Mouse (Mus musculus) MEL (cell line): ENCODE data around the gene Aldh3b3. TPM values are rescaled to one million over a fixed set of nuclear protein-coding genes. Genes with fewer than 3 reads are reported as not detected.
"Not testable (repeated sequence)": the region's sequence is repeated elsewhere in the genome, so short reads cannot be mapped to it uniquely, and the experiment has no call there.

Experiments
- DNase-seq: peaks from one replicate; pipeline ENCODE4 v3.0.0; 2011; ENCODE audit warnings: low read depth, low spot score
- H3K27ac ChIP-seq: 2 replicates; pipeline ENCODE4 v1.5.1; 2012; ENCODE audit warnings: low read depth, mild to moderate bottlenecking, control low read depth, low read length, moderate library complexity; ENCODE audit not compliant: control insufficient read depth
- H3K27me3 ChIP-seq, 2 experiments: fragments of 150-350 bp in 1 of 2; sonication (generic) in 1 of 2; 2 replicates each; pipeline ENCODE4 v1.6.1; 2012; ENCODE audit warnings: low read length in 2 of 2, mild to moderate bottlenecking in 2 of 2, improper control_type of control experiment in 1 of 2, moderate library complexity in 1 of 2; ENCODE audit not compliant: insufficient read depth in 2 of 2, control insufficient read depth in 1 of 2
- H3K36me3 ChIP-seq, 2 experiments: 2 replicates each; pipeline ENCODE4 v1.6.1; 2012 to 2014; ENCODE audit warnings: low read length in 2 of 2, improper control_type of control experiment in 1 of 2, inconsistent platforms in 1 of 2, mild to moderate bottlenecking in 1 of 2; ENCODE audit not compliant: insufficient read depth in 2 of 2, control insufficient read depth in 1 of 2
- H3K4me1 ChIP-seq, 2 experiments: fragments of 150-350 bp in 1 of 2; sonication (generic) in 1 of 2; 2 replicates each; pipeline ENCODE4 v1.6.1; 2012; ENCODE audit warnings: low read length in 2 of 2, improper control_type of control experiment in 1 of 2, mild to moderate bottlenecking in 1 of 2; ENCODE audit not compliant: insufficient read depth in 2 of 2, control insufficient read depth in 1 of 2
- H3K4me3 ChIP-seq, 2 experiments: fragments of 150-350 bp in 1 of 2; sonication (generic) in 1 of 2; 2 replicates each; pipeline ENCODE4 v1.5.1; 2012; ENCODE audit warnings: low read depth in 2 of 2, low read length in 2 of 2, mild to moderate bottlenecking in 2 of 2, moderate library complexity in 2 of 2, control low read depth in 1 of 2, improper control_type of control experiment in 1 of 2; ENCODE audit not compliant: control insufficient read depth in 1 of 2, insufficient read depth in 1 of 2
- H3K79me2 ChIP-seq: 2 replicates; pipeline ENCODE4 v1.6.1; 2012; ENCODE audit warnings: mild to moderate bottlenecking, low read length, moderate library complexity; ENCODE audit not compliant: control insufficient read depth, poor library complexity, insufficient read depth
- H3K9ac ChIP-seq: 2 replicates; pipeline ENCODE4 v1.6.1; 2012; ENCODE audit warnings: low read depth, mild to moderate bottlenecking, control low read depth, low read length, moderate library complexity; ENCODE audit not compliant: control insufficient read depth, poor library complexity, severe bottlenecking
- H3K9me3 ChIP-seq: fragments of 150-350 bp; sonication (generic); replicated peaks from 2 replicates; pipeline ENCODE4 v1.6.1; 2012; ENCODE audit warnings: mild to moderate bottlenecking, low read length, improper control_type of control experiment, moderate library complexity; ENCODE audit not compliant: insufficient read depth
- CHD2 ChIP-seq: IDR thresholded peaks from 2 replicates; pipeline ENCODE4 v1.6.1; 2011; ENCODE audit warnings: low read length, improper control_type of control experiment
- CTCF ChIP-seq, 3 experiments: IDR thresholded peaks in 2 of 3; conservative IDR thresholded peaks in 1 of 3; 2 replicates each; pipeline ENCODE4 v1.5.1; 2011 to 2012; ENCODE audit warnings: low read length in 3 of 3, low read depth in 2 of 3, mild to moderate bottlenecking in 2 of 3, improper control_type of control experiment in 1 of 3, inconsistent platforms in 1 of 3, mixed read lengths in 1 of 3, moderate library complexity in 1 of 3; ENCODE audit not compliant: control insufficient read depth in 1 of 3, insufficient read depth in 1 of 3, poor library complexity in 1 of 3, severe bottlenecking in 1 of 3
- EP300 ChIP-seq, 2 experiments: IDR thresholded peaks; 2 replicates each; pipeline ENCODE4 v1.6.1; 2011; ENCODE audit warnings: improper control_type of control experiment in 2 of 2, low read length in 2 of 2, low read depth in 1 of 2, mild to moderate bottlenecking in 1 of 2
- GATA1 ChIP-seq: IDR thresholded peaks from 2 replicates; pipeline ENCODE4 v1.6.1; 2011; ENCODE audit warnings: low read depth, low read length, improper control_type of control experiment
- KAT2A ChIP-seq: conservative IDR thresholded peaks from 2 replicates; pipeline ENCODE4 v1.6.1; 2012; ENCODE audit warnings: low read depth, low read length, improper control_type of control experiment, inconsistent platforms
- MAFK ChIP-seq: IDR thresholded peaks from 2 replicates; pipeline ENCODE4 v1.6.1; 2011; ENCODE audit warnings: low read depth, mild to moderate bottlenecking, low read length, improper control_type of control experiment, borderline replicate concordance
- MYC ChIP-seq: IDR thresholded peaks from 2 replicates; pipeline ENCODE4 v1.6.1; 2011; ENCODE audit warnings: low read depth, mild to moderate bottlenecking, low read length, improper control_type of control experiment, moderate library complexity
- NRF1 ChIP-seq: IDR thresholded peaks from 2 replicates; pipeline ENCODE4 v1.6.1; 2014; ENCODE audit warnings: low read depth, mild to moderate bottlenecking, inconsistent platforms, low read length, improper control_type of control experiment, moderate library complexity; ENCODE audit not compliant: poor library complexity, insufficient read depth, severe bottlenecking
- POLR2AphosphoS2 ChIP-seq: IDR thresholded peaks from 2 replicates; pipeline ENCODE4 v1.6.1; 2011; ENCODE audit warnings: low read length, improper control_type of control experiment
- RCOR1 ChIP-seq: IDR thresholded peaks from 2 replicates; pipeline ENCODE4 v1.6.1; 2012; ENCODE audit warnings: low read depth, mild to moderate bottlenecking, inconsistent platforms, low read length, improper control_type of control experiment
- SIN3A ChIP-seq: IDR thresholded peaks from 2 replicates; pipeline ENCODE4 v1.6.1; 2012; ENCODE audit warnings: low read length, improper control_type of control experiment, inconsistent platforms
- TAL1 ChIP-seq: IDR thresholded peaks from 2 replicates; pipeline ENCODE4 v1.6.1; 2012; ENCODE audit warnings: mild to moderate bottlenecking, inconsistent platforms, low read length, moderate library complexity, mixed read lengths
- TBP ChIP-seq: IDR thresholded peaks from 2 replicates; pipeline ENCODE4 v1.8.0; 2011; ENCODE audit warnings: low read depth, low read length, improper control_type of control experiment
- USF1 ChIP-seq: IDR thresholded peaks from 2 replicates; pipeline ENCODE4 v1.6.1; 2014; ENCODE audit warnings: low read depth, mild to moderate bottlenecking, inconsistent platforms, low read length, improper control_type of control experiment, moderate library complexity
- USF2 ChIP-seq, 2 experiments: IDR thresholded peaks; 2 replicates each; pipeline ENCODE4 v1.6.1; 2011 to 2012; ENCODE audit warnings: improper control_type of control experiment in 2 of 2, low read length in 2 of 2, borderline replicate concordance in 1 of 2, inconsistent platforms in 1 of 2, low read depth in 1 of 2, mild to moderate bottlenecking in 1 of 2; ENCODE audit not compliant: insufficient read depth in 1 of 2
- ZC3H11A ChIP-seq: IDR thresholded peaks from 2 replicates; pipeline ENCODE4 v1.6.1; 2012; ENCODE audit warnings: low read depth, mild to moderate bottlenecking, inconsistent platforms, low read length, improper control_type of control experiment
- ZKSCAN1 ChIP-seq: IDR thresholded peaks from 2 replicates; pipeline ENCODE4 v1.6.1; 2012; ENCODE audit warnings: low read depth, mild to moderate bottlenecking, inconsistent platforms, low read length, improper control_type of control experiment, moderate library complexity
- ZMIZ1 ChIP-seq: IDR thresholded peaks from 2 replicates; pipeline ENCODE4 v1.6.1; 2012; ENCODE audit warnings: low read depth, mild to moderate bottlenecking, inconsistent platforms, low read length, improper control_type of control experiment, moderate library complexity
- ZNF384 ChIP-seq: IDR thresholded peaks from 2 replicates; pipeline ENCODE4 v1.6.1; 2012; ENCODE audit warnings: low read depth, mild to moderate bottlenecking, inconsistent platforms, low read length, improper control_type of control experiment
- polyA plus RNA-seq, 2 experiments: library from polyadenylated mRNA; stranded (reverse) in 1 of 2; unstranded in 1 of 2; fragments of >175 nt in 1 of 2; fragments of >200 nt in 1 of 2; gene quantifications; 2 replicates each; pipeline versions ENCODE4 v1.2.1 to v1.2.4; 2012; ENCODE audit warnings: low replicate concordance in 2 of 2, low read depth in 1 of 2; ENCODE audit not compliant: insufficient read length in 2 of 2, insufficient read depth in 1 of 2, missing spikeins in 1 of 2
- total RNA-seq: library from RNA; depleted of rRNA; stranded (reverse); fragments of 300-350 nt; gene quantifications from 2 replicates; pipeline ENCODE4 v1.2.3, GENCODE M21; 2012

The Aldh3b3 gene
- total and polyA plus RNA-seq, 3 experiments = not detected

GRCm38 (mm10) chr19:3959030-3959429, 585 bp downstream of the Aldh3b3 start:
- Histone ChIP-seq H3K79me2 (no peaks in the 10 kb centered on the region), H3K27me3 (0 out of 4 replicates have a peak, but pooled peaks cover 0 to 2% of the 10 kb centered on the region in 2 experiments), H3K36me3 (0 out of 4 replicates have a peak, but pooled peaks cover 0 to 3% of the 10 kb centered on the region in 2 experiments), H3K27ac (no peak overlapping the region), H3K4me3 (no peak overlapping the region), H3K4me1 (peaks cover 3 to 4% of the 10 kb centered on the region in 2 experiments; a peak in 1 of 4 replicates), H3K9me3 (no peaks in the 10 kb centered on the region), H3K9ac (no peak overlapping the region)
- no peak for TF ChIP-seq ZMIZ1
- TF ChIP-seq KAT2A = no peak
- TF ChIP-seq SIN3A = no peak
- TF ChIP-seq NRF1 = no peak
- TF ChIP-seq CHD2 = no peak
- TF ChIP-seq USF1 = no peak
- no peak for TF ChIP-seq GATA1
- no peak for TF ChIP-seq CTCF (IDR thresholded peaks at IDR 0.05 in 2 of 3, conservative IDR thresholded peaks at IDR 0.05 in 1 of 3; ENCODE audit: control insufficient read depth in 1 of 3, insufficient read depth in 1 of 3, low read depth in 2 of 3, low read length in 3 of 3, poor library complexity in 1 of 3, severe bottlenecking in 1 of 3)
- TF ChIP-seq TBP = no peak
- no peak for TF ChIP-seq ZKSCAN1
- TF ChIP-seq TAL1 = no peak
- no peak for TF ChIP-seq MAFK
- TF ChIP-seq EP300 (IDR thresholded peaks at IDR 0.05; ENCODE audit: low read depth in 1 of 2, low read length in 2 of 2) = no peak
- no peak for DNase-seq

DNA sequence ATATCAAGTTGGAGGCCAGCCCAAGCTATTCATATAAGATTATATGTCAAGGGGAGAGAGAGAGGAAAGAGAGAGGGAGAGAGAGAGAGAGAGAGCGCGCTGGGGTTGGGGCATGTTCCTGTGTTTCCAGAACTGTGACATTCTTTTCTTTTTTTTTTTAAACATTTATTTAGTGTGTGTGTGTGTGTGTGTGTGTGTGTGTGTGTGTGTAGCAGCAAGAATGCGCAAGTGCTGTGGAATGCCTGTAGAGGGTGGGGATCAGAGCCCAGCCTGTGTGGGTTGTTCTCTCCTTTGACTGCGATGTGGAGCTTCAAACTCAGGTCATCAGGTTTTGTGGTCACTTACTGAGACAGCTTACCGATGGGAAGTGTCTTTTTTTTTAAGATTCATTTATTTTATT, 1.8 kb downstream of the Aldh3b3 start:
- Histone ChIP-seq H3K79me2 (no peaks in the 10 kb centered on the region), H3K9me3 (no peaks in the 10 kb centered on the region), H3K4me3 (no peak overlapping the region), H3K27me3 (0 out of 4 replicates have a peak, but pooled peaks cover 0 to 2% of the 10 kb centered on the region in 2 experiments), H3K4me1 (peaks cover 3 to 4% of the 10 kb centered on the region in 2 experiments; a peak in 1 of 4 replicates), H3K9ac (no peak overlapping the region)
- no peak for TF ChIP-seq RCOR1
- no peak for TF ChIP-seq POLR2AphosphoS2
- TF ChIP-seq TAL1 = no peak
- TF ChIP-seq ZMIZ1 = no peak
- TF ChIP-seq ZKSCAN1 = no peak
- TF ChIP-seq USF2 (IDR thresholded peaks at IDR 0.05; ENCODE audit: borderline replicate concordance in 1 of 2, insufficient read depth in 1 of 2, low read depth in 1 of 2, low read length in 2 of 2) = no peak
- TF ChIP-seq ZC3H11A = no peak
- TF ChIP-seq ZNF384 = no peak
- TF ChIP-seq SIN3A = no peak
- TF ChIP-seq USF1 = no peak
- no peak for TF ChIP-seq CHD2
- TF ChIP-seq MYC = no peak
- TF ChIP-seq, all 39 proteins: peak for 0
- Histone ChIP-seq H3K27ac (no peak overlapping the region), H3K36me3 (0 out of 4 replicates have a peak, but pooled peaks cover 0 to 3% of the 10 kb centered on the region in 2 experiments)
- no peak for DNase-seq

DNA sequence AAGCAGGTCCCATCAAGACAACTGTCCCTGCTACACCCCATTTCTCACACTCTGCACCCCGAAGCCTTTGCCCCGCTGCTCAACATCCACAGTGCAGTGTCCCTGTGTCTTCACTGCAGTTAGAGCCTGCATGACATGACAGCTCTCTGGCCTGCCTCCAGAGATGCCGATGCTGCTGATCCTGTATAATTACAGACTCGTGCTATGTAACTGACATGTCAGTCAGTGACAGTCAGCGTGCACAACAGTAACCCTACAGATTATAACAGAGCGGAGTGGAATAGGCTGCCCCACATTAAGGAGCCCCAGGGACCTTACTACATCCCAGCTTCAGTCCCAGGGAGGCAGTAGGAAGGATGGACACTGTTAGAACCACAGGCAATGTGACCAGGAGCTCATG, 3.4 kb downstream of the Aldh3b3 start:
- H3K27ac ChIP-seq, H3K4me3 ChIP-seq, DNase-seq, H3K9ac ChIP-seq, H3K9me3 ChIP-seq, H3K4me1 ChIP-seq, H3K27me3 ChIP-seq, H3K36me3 ChIP-seq, H3K79me2 ChIP-seq: not testable (repeated sequence)
